Mouse (Mus musculus) layer of hippocampus, adult 9-11 months (tissue): ENCODE measurements around the gene Ctbs.
A peak's percentile ranks its signal among the peaks of the same experiment; 100 is the strongest.

ENCODE experiments used
- DNase-seq: peaks from one replicate; pipeline ENCODE4 v3.0.0; 2022

The Ctbs gene

GRCm38 (mm10) chr3:146433681-146434350, 15.8 kb upstream of the Ctbs start:
- no peak for DNase-seq

GRCm38 (mm10) chr3:146434686-146435085, 14.9 kb upstream of the Ctbs start:
- no peak for DNase-seq

- no peak for DNase-seq
Observed at GRCm38 (mm10) chr3:146435533-146435932, 14.1 kb upstream of the Ctbs start.

GRCm38 (mm10) chr3:146436114-146436513, 13.5 kb upstream of the Ctbs start:
- no peak for DNase-seq

- DNase-seq = no peak
Observed at GRCm38 (mm10) chr3:146440011-146440410, 9.6 kb upstream of the Ctbs start.

GRCm38 (mm10) chr3:146440422-146440821, 9.2 kb upstream of the Ctbs start:
- DNase-seq = no peak

GRCm38 (mm10) chr3:146442484-146442883, 7.1 kb upstream of the Ctbs start:
- DNase-seq = no peak

- DNase-seq = no peak
Observed at GRCm38 (mm10) chr3:146442936-146443335, 6.7 kb upstream of the Ctbs start.

- DNase-seq = no peak
Observed at GRCm38 (mm10) chr3:146443380-146443779, 6.2 kb upstream of the Ctbs start.

- DNase-seq = no peak
Observed at GRCm38 (mm10) chr3:146444880-146445279, 4.7 kb upstream of the Ctbs start.

- DNase-seq = no peak
Observed at GRCm38 (mm10) chr3:146447156-146447555, 2.4 kb upstream of the Ctbs start.

- no peak for DNase-seq
Observed at GRCm38 (mm10) chr3:146447598-146447997, 2.0 kb upstream of the Ctbs start.

GRCm38 (mm10) chr3:146448372-146448771, 1.2 kb upstream of the Ctbs start:
- DNase-seq = no peak

GRCm38 (mm10) chr3:146448969-146449368, 626 bp upstream of the Ctbs start:
- DNase-seq = no peak

GRCm38 (mm10) chr3:146450371-146450841, 811 bp downstream of the Ctbs start:
- peak; percentile 95 for DNase-seq

- no peak for DNase-seq
Observed at GRCm38 (mm10) chr3:146451375-146451774, 1.8 kb downstream of the Ctbs start.

- DNase-seq = no peak
Observed at GRCm38 (mm10) chr3:146462939-146463338, 13.3 kb downstream of the Ctbs start.

- no peak for DNase-seq
Observed at GRCm38 (mm10) chr3:146469226-146469625, 19.6 kb downstream of the Ctbs start.

- no peak for DNase-seq
Observed at GRCm38 (mm10) chr3:146472657-146473056, 23.1 kb downstream of the Ctbs start.

GRCm38 (mm10) chr3:146473741-146474140, 24.1 kb downstream of the Ctbs start:
- no peak for DNase-seq

GRCm38 (mm10) chr3:146474428-146474827, 24.8 kb downstream of the Ctbs start:
- no peak for DNase-seq

GRCm38 (mm10) chr3:146482044-146482443, 32.4 kb downstream of the Ctbs start:
- DNase-seq = no peak

- no peak for DNase-seq
Observed at GRCm38 (mm10) chr3:146486464-146486863, 36.9 kb downstream of the Ctbs start.

GRCm38 (mm10) chr3:146494941-146495340, 45.3 kb downstream of the Ctbs start:
- DNase-seq = no peak

GRCm38 (mm10) chr3:146498989-146499388, 49.4 kb downstream of the Ctbs start:
- no peak for DNase-seq
